Mouse (Mus musculus): ENCODE measurements around the gene Clmn.

The Clmn gene

GRCm38 (mm10) chr12:104864439-104865165 lies at the start of gene Clmn:
TSS of gene Clmn (minus strand) at chr12:104865076.
- peak; percentile 20 for ATAC-seq (ENCODE audit: low TSS enrichment)

DNA sequence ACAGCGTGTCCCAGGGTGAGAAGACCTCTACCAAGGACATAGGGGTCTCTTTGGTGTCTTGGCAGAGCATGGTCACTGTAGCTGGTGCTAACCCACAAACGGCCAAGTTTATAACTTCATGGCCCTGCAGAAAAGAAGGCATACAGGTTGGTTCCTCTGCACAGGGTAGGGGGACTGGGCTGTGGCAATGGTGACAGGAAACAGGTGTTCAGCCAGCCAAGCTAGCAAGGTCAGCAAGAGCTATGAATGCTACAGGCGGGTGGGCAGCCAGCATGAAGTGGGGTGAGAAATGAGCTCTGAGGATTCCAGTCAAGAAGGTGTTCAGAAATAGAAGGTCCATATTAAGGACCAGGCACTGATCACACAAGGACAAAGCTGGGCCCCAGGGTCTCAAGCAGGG lies 48.1 kb upstream of the Clmn start:
- no peak for ATAC-seq (ENCODE audit: low TSS enrichment)

- ATAC-seq (ENCODE audit: low TSS enrichment), result peak; percentile 79
These were observed 47.5 kb upstream of the Clmn start for GRCm38 (mm10) chr12:104912281-104912933.

DNA sequence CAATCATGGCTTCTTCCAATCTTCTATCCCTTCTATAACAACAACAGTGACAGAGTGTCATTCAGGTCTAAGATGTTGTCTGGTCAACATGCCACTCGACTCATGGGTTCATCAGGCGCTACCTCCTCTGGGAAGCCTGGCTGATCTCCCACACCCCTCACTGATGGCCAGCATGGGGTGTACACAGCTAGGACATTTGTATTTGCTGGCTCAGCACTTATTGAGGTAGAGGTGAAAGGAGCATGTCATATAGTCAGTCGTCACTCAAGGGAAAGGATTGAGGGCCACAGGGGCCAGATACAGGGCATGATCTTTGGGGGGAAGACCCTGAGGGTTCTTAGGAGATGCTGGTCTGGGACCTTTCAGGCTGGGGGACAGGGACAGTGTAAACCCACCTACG lies 44.9 kb upstream of the Clmn start:
- ATAC-seq (ENCODE audit: low TSS enrichment), result no peak

- no peak for ATAC-seq (ENCODE audit: low TSS enrichment)
These were observed 44.1 kb upstream of the Clmn start for GRCm38 (mm10) chr12:104908986-104909385.

DNA sequence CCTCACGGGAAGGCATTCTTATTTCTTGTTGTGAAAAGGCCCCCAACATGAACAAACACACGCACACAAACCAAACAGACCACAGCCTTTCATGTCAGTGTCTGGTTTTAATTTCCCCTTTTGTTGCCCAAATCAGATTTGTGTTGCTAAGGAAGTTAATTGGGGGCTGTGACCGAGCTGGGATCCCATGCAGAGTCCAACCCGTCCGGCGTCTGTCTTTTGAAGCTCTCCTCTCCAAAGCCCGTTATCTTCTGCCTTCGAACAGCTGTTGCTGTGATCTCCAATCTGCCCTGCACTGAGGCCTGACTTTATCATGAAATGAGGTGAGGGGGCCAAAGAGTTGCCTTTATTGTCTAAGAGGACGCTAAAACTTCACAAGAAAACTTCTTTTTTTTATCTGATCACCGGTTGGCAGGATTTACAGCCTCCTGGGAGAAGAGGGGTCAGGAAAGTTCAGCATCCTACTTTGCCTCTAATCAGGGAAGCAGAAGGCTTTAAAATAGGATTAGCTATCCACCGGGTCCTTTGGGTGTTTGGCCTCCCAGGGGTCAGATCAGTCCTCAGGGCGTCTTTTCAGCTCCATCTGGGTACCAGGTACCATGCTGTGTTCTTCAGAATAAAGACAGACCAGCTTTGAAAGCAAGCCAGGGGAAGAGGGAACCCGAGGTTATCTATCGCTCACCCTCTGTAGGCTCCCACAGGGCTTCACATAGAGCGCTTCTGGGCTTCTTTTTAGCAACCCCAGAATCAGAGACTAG lies 43.3 kb upstream of the Clmn start:
- ATAC-seq (ENCODE audit: low TSS enrichment), result no peak

DNA sequence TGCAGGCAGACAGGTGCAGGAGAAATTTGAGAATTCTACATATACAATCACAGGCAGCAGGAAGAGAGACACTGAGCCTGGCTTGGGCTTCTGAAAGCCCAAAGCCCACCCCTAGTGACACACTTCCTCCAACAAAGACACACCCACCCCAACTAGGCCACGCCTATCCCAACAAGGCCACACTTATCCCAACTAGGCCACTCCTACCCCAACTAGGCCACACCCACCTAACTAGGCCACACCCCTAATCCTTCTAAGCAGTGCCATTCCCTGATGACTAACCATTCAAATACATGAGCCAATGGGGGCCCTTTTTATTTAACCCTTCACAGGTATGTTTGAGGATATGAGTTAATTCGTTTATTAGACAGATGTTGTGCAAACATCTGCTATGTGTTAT lies 42.3 kb upstream of the Clmn start:
- ATAC-seq (ENCODE audit: low TSS enrichment), result no peak

DNA sequence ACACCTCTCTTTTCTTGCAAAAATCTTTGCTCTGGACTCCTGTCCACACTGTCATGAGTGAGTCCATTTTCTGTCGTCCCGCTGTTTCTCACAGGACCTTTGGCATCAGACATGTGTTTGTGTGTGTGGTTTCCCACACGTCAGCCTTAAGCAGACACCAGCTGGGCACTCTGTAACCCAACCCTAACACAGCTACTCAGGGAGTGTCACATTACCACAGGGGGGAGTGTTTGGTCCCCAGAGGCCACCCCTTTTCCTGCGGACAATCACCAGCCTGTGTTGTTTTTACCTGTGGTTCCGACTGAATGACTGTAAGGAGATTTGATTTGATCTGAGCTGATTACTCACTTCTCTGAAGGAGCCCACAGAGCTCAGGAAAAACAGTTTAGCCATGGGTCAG lies 39.3 kb upstream of the Clmn start:
- no peak for ATAC-seq (ENCODE audit: low TSS enrichment)

GRCm38 (mm10) chr12:104902392-104903053 lies 37.6 kb upstream of the Clmn start:
- no peak for ATAC-seq (ENCODE audit: low TSS enrichment)

DNA sequence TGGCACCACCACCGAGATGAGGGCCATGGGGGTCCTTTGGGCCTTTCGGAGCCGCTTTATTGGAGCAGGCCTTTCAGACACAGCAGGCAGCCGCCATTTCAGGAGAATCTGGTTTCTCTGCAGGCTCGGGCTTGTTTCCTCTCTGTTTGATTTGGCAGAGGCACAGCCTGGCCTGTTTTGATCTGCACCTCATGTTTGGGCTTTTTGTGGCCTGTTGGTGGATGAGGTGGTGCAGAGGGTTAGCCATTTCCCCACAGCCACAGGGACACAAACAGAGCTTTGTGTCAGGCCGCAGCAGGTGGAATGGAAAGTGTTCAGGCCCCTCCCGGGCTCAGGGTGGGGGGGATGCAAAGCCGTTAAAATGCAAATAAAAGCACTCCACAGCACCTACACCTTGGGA lies 36.4 kb upstream of the Clmn start:
- no peak for ATAC-seq (ENCODE audit: low TSS enrichment)

GRCm38 (mm10) chr12:104899835-104900234 lies 35.0 kb upstream of the Clmn start:
- ATAC-seq (ENCODE audit: low TSS enrichment), result no peak

DNA sequence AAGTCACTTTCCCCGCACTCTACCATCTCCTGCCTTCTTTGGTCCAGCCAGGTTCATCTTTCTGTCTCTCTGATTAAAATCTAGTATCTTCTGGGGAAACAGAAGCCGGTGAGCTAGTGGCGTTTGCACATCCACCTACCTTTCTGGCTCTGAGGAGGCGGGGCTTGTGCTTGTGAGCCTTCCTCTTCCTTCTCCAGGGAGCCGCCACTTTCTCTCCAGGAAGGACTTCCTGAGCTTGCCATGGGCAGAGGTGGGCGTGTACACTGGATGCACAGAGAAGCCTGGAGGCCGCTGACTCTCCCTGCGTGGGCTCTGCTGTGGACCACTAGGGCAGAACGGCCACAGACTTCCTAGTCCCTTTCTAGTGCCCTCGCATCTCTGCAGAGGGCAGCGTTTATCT lies 34.3 kb upstream of the Clmn start:
- ATAC-seq (ENCODE audit: low TSS enrichment), result peak; percentile 28; the same call in 1 of the 2 replicates

- ATAC-seq (ENCODE audit: low TSS enrichment), result no peak
These were observed 33.8 kb upstream of the Clmn start for GRCm38 (mm10) chr12:104898718-104899117.

GRCm38 (mm10) chr12:104897051-104897618 lies 32.3 kb upstream of the Clmn start:
- ATAC-seq (ENCODE audit: low TSS enrichment), result 0 out of 2 replicates have a peak, but pooled peaks have one; percentile 10

DNA sequence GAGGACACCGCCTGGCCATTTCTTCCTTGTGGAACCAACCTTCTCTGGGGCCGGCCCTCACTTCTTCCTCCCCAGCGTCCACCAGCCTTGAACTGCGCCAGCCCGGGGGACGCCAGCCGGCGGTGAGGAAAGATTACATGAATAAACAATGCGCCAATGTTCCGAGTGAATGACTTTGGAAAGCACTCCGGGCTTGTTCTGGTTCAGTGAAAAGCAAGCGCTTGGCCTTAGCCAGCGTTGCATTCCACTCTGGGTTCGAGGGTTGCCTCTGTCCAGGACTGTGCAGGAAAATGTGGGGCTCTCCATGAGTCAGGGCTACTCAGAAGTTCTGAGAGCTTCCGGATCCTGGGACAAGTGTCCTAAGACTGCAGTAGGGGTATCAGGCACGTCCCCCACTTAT lies 31.8 kb upstream of the Clmn start:
- peak; percentile 57; the same call in 1 of the 2 replicates for ATAC-seq (ENCODE audit: low TSS enrichment)

DNA sequence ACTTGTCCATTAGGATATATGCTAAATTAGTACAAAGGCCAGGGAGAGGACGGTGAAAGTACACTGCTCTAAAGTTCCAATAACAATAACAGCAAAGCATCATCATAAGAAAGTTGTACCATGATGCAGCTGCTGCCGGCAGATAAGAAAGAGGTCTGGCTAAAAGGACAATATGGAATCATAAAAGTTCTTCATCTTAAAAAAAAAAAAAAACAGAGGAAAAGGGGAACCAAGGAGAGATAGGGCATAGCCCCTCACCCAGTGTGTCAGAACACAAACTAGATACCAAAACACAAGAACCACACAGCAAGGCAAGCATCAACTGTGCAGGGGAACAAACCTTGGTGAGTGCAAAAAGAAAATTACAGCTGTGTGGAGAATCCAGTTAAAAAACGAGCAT lies 27.4 kb upstream of the Clmn start:
- no peak for ATAC-seq (ENCODE audit: low TSS enrichment)

GRCm38 (mm10) chr12:104890066-104890465 lies 25.2 kb upstream of the Clmn start:
- no peak for ATAC-seq (ENCODE audit: low TSS enrichment)

GRCm38 (mm10) chr12:104886104-104886503 lies 21.2 kb upstream of the Clmn start:
- ATAC-seq (ENCODE audit: low TSS enrichment), result peak; percentile 85

DNA sequence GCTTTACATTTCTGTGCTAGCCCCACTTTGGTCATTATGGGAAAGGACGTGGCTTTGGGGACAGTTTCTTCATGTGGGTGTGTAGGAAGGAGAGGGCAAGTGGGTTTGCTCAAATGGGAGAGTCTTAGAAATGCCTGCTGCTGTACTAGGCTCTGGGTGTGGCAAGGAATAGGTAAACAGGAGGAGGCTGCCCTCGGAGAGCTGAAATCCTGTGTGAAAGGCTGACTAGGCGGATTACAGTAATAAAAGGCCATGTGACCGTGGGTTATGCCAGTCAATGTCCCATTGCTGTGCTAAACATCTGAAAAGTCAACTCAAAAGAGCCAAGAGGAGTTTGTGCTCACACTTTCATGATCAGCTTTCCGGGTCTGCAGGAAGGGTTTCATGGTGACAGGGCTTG lies 17.7 kb upstream of the Clmn start:
- no peak for ATAC-seq (ENCODE audit: low TSS enrichment)

DNA sequence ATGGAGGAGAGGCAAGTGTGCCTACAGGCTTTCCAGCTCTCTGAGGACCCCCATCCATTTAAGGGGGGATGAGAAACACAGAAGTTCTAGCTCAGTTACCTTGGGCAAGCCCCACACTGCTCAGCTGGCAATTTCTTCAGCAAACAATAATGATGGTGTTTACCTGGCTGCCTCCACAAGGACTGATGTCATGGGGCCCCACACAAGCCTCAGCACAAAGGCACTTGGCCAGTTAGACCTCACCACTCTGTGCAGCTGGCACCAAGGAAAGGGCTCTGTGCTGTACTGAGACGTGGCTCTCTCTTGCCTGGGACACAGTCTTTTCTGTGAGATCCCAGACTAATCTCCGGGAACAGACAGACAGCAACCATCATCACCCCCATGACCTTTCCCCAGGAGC lies 17.2 kb upstream of the Clmn start:
- ATAC-seq (ENCODE audit: low TSS enrichment), result no peak

DNA sequence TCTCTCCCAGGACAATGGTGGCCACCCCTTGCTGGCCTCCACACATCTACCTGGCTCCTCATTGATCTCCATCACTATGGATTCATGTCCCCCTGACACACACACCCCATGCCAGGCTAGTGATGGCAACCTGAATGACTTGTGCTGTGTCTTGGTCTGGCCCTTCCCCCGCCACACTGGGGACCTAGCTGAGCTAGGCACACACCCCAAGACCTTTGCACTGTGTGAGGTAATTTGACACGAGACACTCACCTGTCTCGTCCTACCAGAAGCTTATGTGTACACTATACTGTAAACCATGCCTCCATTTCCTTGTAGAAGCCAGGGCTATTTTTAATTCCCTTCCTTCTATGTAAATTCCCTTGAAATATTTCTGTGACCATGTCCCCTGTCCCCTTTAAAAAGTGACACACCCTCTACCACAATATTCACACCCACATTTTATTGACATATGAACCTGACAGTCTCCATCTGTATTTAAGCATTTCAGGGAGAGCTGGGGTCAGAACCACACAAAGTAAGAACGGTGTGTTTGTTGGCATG lies 16.7 kb upstream of the Clmn start:
- ATAC-seq (ENCODE audit: low TSS enrichment), result no peak

GRCm38 (mm10) chr12:104880367-104880766 lies 15.5 kb upstream of the Clmn start:
- no peak for ATAC-seq (ENCODE audit: low TSS enrichment)

Data from frontal cortex, adult (tissue).